Mouse (Mus musculus) G1E (cell line): ENCODE data around the gene Plekhg4. TPM values are rescaled to one million over a fixed set of nuclear protein-coding genes. Genes with fewer than 3 reads are reported as not detected.

Experiments
- ATAC-seq: 2 replicates; pipeline ENCODE4 v1.8.0; 2016; ENCODE audit warnings: mild to moderate bottlenecking; ENCODE audit not compliant: insufficient number of reproducible peaks, poor library complexity, low FRiP score, severe bottlenecking; ENCODE audit errors: extremely low read depth
- DNase-seq: peaks from one replicate; pipeline ENCODE4 v3.0.0; 2012; ENCODE audit warnings: low spot score
- H3K27me3 ChIP-seq: 2 replicates; pipeline ENCODE4 v1.6.1; 2012; ENCODE audit warnings: mild to moderate bottlenecking, low read length, inconsistent platforms; ENCODE audit not compliant: insufficient read depth
- H3K36me3 ChIP-seq: replicated peaks from 2 replicates; pipeline ENCODE3; 2012; ENCODE audit warnings: mild to moderate bottlenecking, inconsistent platforms
- H3K4me1 ChIP-seq: 2 replicates; pipeline ENCODE4 v1.6.1; 2012; ENCODE audit warnings: low read depth, low read length, inconsistent platforms, mixed read lengths; ENCODE audit not compliant: insufficient read depth
- H3K4me3 ChIP-seq: 2 replicates; pipeline ENCODE4 v1.5.1; 2012; ENCODE audit warnings: low read depth, mild to moderate bottlenecking, inconsistent platforms, low read length, moderate library complexity, mixed read lengths
- H3K9me3 ChIP-seq: replicated peaks from 2 replicates; pipeline ENCODE4 v1.6.1; 2012; ENCODE audit warnings: inconsistent platforms
- CTCF ChIP-seq: IDR thresholded peaks from 2 replicates; pipeline ENCODE4 v1.5.1; 2012; ENCODE audit warnings: low read depth, low read length, inconsistent platforms, mixed read lengths
- GATA1 ChIP-seq: IDR thresholded peaks from 2 replicates; pipeline ENCODE4 v1.6.1; 2012; ENCODE audit warnings: borderline replicate concordance, low read length, inconsistent platforms, mixed read lengths
- GATA2 ChIP-seq: IDR thresholded peaks from 2 replicates; pipeline ENCODE4 v1.6.1; 2012; ENCODE audit warnings: low read depth, low read length, inconsistent platforms, borderline replicate concordance
- POLR2AphosphoS5 ChIP-seq: IDR thresholded peaks from 2 replicates; pipeline ENCODE4 v1.6.1; 2012; ENCODE audit warnings: low read depth, low read length, inconsistent platforms; ENCODE audit not compliant: insufficient replicate concordance
- TAL1 ChIP-seq: conservative IDR thresholded peaks from 2 replicates; pipeline ENCODE4 v1.6.1; 2012; ENCODE audit warnings: low read depth, low read length, inconsistent platforms, mixed read lengths
- polyA plus RNA-seq: library from polyadenylated mRNA; stranded (reverse); fragments of >175 nt; gene quantifications from 2 replicates; pipeline ENCODE4 v1.2.3, GENCODE M21; 2012
- total RNA-seq, 2 experiments: library from RNA; stranded (forward) in 1 of 2; stranded (reverse) in 1 of 2; fragments of 200-1000 nt in 1 of 2; fragments of >200 nt in 1 of 2; fragmentation: Nextera tagmentation in 1 of 2; gene quantifications; 2 replicates each; pipeline ENCODE4 v1.2.3; 2014 to 2017

Gene Plekhg4
- total and polyA plus RNA-seq, 3 experiments: 0.01 to 0.11 TPM; not detected in 1

GRCm38 (mm10) chr8:105378673-105379072, 5.6 kb downstream of the Plekhg4 start:
- no peaks in the 10 kb centered on the region for H3K36me3 ChIP-seq
- TF ChIP-seq POLR2AphosphoS5 (no peak), GATA1 (no peak)
- H3K4me3 ChIP-seq: no peak overlapping the region
- no peak for ATAC-seq
- DNase-seq: no peak
- H3K27me3 ChIP-seq: peaks cover 54% of the 10 kb centered on the region
- H3K9me3 ChIP-seq: peaks cover 5% of the 10 kb centered on the region; the same call in 1 of the 2 replicates
- no peaks in the 10 kb centered on the region for H3K4me1 ChIP-seq

- DNase-seq: no peak
- Histone ChIP-seq H3K4me3 (no peak overlapping the region), H3K36me3 (no peaks in the 10 kb centered on the region), H3K27me3 (peaks cover 53% of the 10 kb centered on the region), H3K4me1 (no peaks in the 10 kb centered on the region), H3K9me3 (no peaks in the 10 kb centered on the region)
- TF ChIP-seq CTCF (no peak), POLR2AphosphoS5 (no peak), TAL1 (no peak), GATA2 (no peak), GATA1 (no peak)
- ATAC-seq: no peak
Measured at GRCm38 (mm10) chr8:105380308-105380707, 7.2 kb downstream of the Plekhg4 start.

GRCm38 (mm10) chr8:105384070-105384469, 11.0 kb downstream of the Plekhg4 start:
- ATAC-seq (no peak), DNase-seq (no peak)
- Histone ChIP-seq H3K4me1 (no peaks in the 10 kb centered on the region), H3K36me3 (no peaks in the 10 kb centered on the region), H3K4me3 (no peak overlapping the region), H3K27me3 (peaks cover 41% of the 10 kb centered on the region), H3K9me3 (no peaks in the 10 kb centered on the region)
- TF ChIP-seq GATA1 (no peak), TAL1 (no peak), POLR2AphosphoS5 (no peak), CTCF (no peak), GATA2 (no peak)

- TF ChIP-seq CTCF (no peak), TAL1 (no peak), GATA1 (no peak), GATA2 (no peak), POLR2AphosphoS5 (no peak)
- Histone ChIP-seq H3K9me3 (no peaks in the 10 kb centered on the region), H3K4me1 (no peaks in the 10 kb centered on the region), H3K27me3 (peaks cover 34% of the 10 kb centered on the region), H3K36me3 (no peaks in the 10 kb centered on the region), H3K4me3 (no peak overlapping the region)
- DNase-seq (no peak), ATAC-seq (no peak)
Measured at GRCm38 (mm10) chr8:105387151-105387550, 14.1 kb downstream of the Plekhg4 start.

GRCm38 (mm10) chr8:105389096-105389495, 16.0 kb downstream of the Plekhg4 start:
- H3K4me1 ChIP-seq: no peaks in the 10 kb centered on the region
- no peak for DNase-seq

GRCm38 (mm10) chr8:105393089-105393787, 20.2 kb downstream of the Plekhg4 start:
- H3K9me3 ChIP-seq: no peaks in the 10 kb centered on the region
- DNase-seq (no peak), ATAC-seq (no peak)
- peaks cover 43% of the 10 kb centered on the region for H3K27me3 ChIP-seq
- H3K4me1 ChIP-seq: no peaks in the 10 kb centered on the region
- H3K36me3 ChIP-seq: no peaks in the 10 kb centered on the region
- H3K4me3 ChIP-seq: no peak overlapping the region
- no peak for TF ChIP-seq TAL1
- no peak for TF ChIP-seq GATA1
- no peak for TF ChIP-seq CTCF
- no peak for TF ChIP-seq POLR2AphosphoS5
- no peak for TF ChIP-seq GATA2

More at GRCm38 (mm10) chr8:105389096-105389495, 16.0 kb downstream of the Plekhg4 start:
- Histone ChIP-seq H3K27me3 (peaks cover 41% of the 10 kb centered on the region), H3K9me3 (no peaks in the 10 kb centered on the region), H3K36me3 (no peaks in the 10 kb centered on the region), H3K4me3 (no peak overlapping the region)
- ATAC-seq: no peak
- no peak for TF ChIP-seq POLR2AphosphoS5

- Histone ChIP-seq H3K9me3 (no peaks in the 10 kb centered on the region), H3K27me3 (peaks cover 46% of the 10 kb centered on the region), H3K36me3 (no peaks in the 10 kb centered on the region), H3K4me1 (no peaks in the 10 kb centered on the region), H3K4me3 (no peak overlapping the region)
- ATAC-seq: no peak
- no peak for DNase-seq
- TF ChIP-seq POLR2AphosphoS5 (no peak), CTCF (no peak), GATA2 (no peak)
Measured at GRCm38 (mm10) chr8:105393915-105394314, 20.8 kb downstream of the Plekhg4 start.
